Mouse (Mus musculus): ENCODE data around the gene Sipa1l1. TPM values are rescaled to one million over a fixed set of nuclear protein-coding genes. Genes with fewer than 3 reads are reported as not detected.

Gene Sipa1l1
- total and polyA plus RNA-seq, 2 experiments from 2014 or later: 8.2 to 22.9 TPM

- no peak overlapping the region for H3K4me3 ChIP-seq (ENCODE audit: low read length)
- no peak overlapping the region for H3K4me2 ChIP-seq (ENCODE audit: low read depth, low read length)
- no peaks in the 10 kb centered on the region for H3K4me1 ChIP-seq (ENCODE audit: insufficient read depth, low read length)
- no peaks in the 10 kb centered on the region for H3K27me3 ChIP-seq (ENCODE audit: insufficient read depth, low read length)
- no peaks in the 10 kb centered on the region for H3K36me3 ChIP-seq (ENCODE audit: insufficient read depth, low read length)
- H3K9ac ChIP-seq (replicated peaks; ENCODE audit: low read length): no peak overlapping the region
- H3K27ac ChIP-seq: no peak overlapping the region
- no peak for DNase-seq (ENCODE audit: low spot score)
- H3K9me3 ChIP-seq (ENCODE audit: low read length): no peaks in the 10 kb centered on the region
- ATAC-seq: no peak
- no peak for TF ChIP-seq CTCF (IDR thresholded peaks at IDR 0.05; ENCODE audit: low read depth)
Observed at GRCm38 (mm10) chr12:82145173-82145572, 23.9 kb upstream of the Sipa1l1 start.

- Histone ChIP-seq H3K9ac (replicated peaks; ENCODE audit: low read length) (no peak overlapping the region), H3K9me3 (ENCODE audit: low read length) (no peaks in the 10 kb centered on the region), H3K4me3 (ENCODE audit: low read length) (no peak overlapping the region), H3K36me3 (ENCODE audit: insufficient read depth, low read length) (no peaks in the 10 kb centered on the region), H3K4me1 (ENCODE audit: insufficient read depth, low read length) (no peaks in the 10 kb centered on the region), H3K27me3 (ENCODE audit: insufficient read depth, low read length) (no peaks in the 10 kb centered on the region), H3K4me2 (ENCODE audit: low read depth, low read length) (no peak overlapping the region), H3K27ac (no peak overlapping the region)
- TF ChIP-seq CTCF (IDR thresholded peaks at IDR 0.05; ENCODE audit: low read depth): no peak
- 33% methylated on average over 12 of the region's 12 CpGs for WGBS
- DNase-seq (ENCODE audit: low spot score): no peak
- no peak for ATAC-seq
Observed at GRCm38 (mm10) chr12:82147021-82147693, 22.0 kb upstream of the Sipa1l1 start.

GRCm38 (mm10) chr12:82148328-82148930, 20.7 kb upstream of the Sipa1l1 start:
- H3K4me1 ChIP-seq (ENCODE audit: insufficient read depth, low read length): no peaks in the 10 kb centered on the region
- no peaks in the 10 kb centered on the region for H3K36me3 ChIP-seq (ENCODE audit: insufficient read depth, low read length)
- ATAC-seq: no peak
- no peak overlapping the region for H3K4me3 ChIP-seq (ENCODE audit: low read length)
- DNase-seq (ENCODE audit: low spot score): no peak
- no peak overlapping the region for H3K4me2 ChIP-seq (ENCODE audit: low read depth, low read length)
- no peak overlapping the region for H3K27ac ChIP-seq
- WGBS: 65% methylated on average over 8 of the region's 8 CpGs
- no peak overlapping the region for H3K9ac ChIP-seq (replicated peaks; ENCODE audit: low read length)
- no peaks in the 10 kb centered on the region for H3K9me3 ChIP-seq (ENCODE audit: low read length)
- TF ChIP-seq CTCF (IDR thresholded peaks at IDR 0.05; ENCODE audit: low read depth): no peak
- no peaks in the 10 kb centered on the region for H3K27me3 ChIP-seq (ENCODE audit: insufficient read depth, low read length)

- TF ChIP-seq CTCF (IDR thresholded peaks at IDR 0.05; ENCODE audit: low read depth): no peak
- no peak overlapping the region for H3K4me3 ChIP-seq (ENCODE audit: low read length)
- ATAC-seq: no peak
- H3K9ac ChIP-seq (replicated peaks; ENCODE audit: low read length): no peak overlapping the region
- 55% methylated on average over 2 of the region's 2 CpGs for WGBS
- H3K27me3 ChIP-seq (ENCODE audit: insufficient read depth, low read length): no peaks in the 10 kb centered on the region
- H3K36me3 ChIP-seq (ENCODE audit: insufficient read depth, low read length): no peaks in the 10 kb centered on the region
- DNase-seq (ENCODE audit: low spot score): no peak
- H3K27ac ChIP-seq: no peak overlapping the region
- H3K4me1 ChIP-seq (ENCODE audit: insufficient read depth, low read length): no peaks in the 10 kb centered on the region
- no peak overlapping the region for H3K4me2 ChIP-seq (ENCODE audit: low read depth, low read length)
- H3K9me3 ChIP-seq (ENCODE audit: low read length): no peaks in the 10 kb centered on the region
Observed at GRCm38 (mm10) chr12:82151019-82151418, 18.1 kb upstream of the Sipa1l1 start.

- Histone ChIP-seq H3K27me3 (ENCODE audit: insufficient read depth, low read length) (no peaks in the 10 kb centered on the region), H3K27ac (no peak overlapping the region), H3K36me3 (ENCODE audit: insufficient read depth, low read length) (no peaks in the 10 kb centered on the region), H3K4me3 (ENCODE audit: low read length) (no peak overlapping the region), H3K9me3 (ENCODE audit: low read length) (peaks cover 3% of the 10 kb centered on the region; the same call in 1 of the 2 replicates), H3K4me1 (ENCODE audit: insufficient read depth, low read length) (no peaks in the 10 kb centered on the region), H3K9ac (replicated peaks; ENCODE audit: low read length) (no peak overlapping the region), H3K4me2 (ENCODE audit: low read depth, low read length) (no peak overlapping the region)
- 68% methylated on average over 4 of the region's 4 CpGs for WGBS
- ATAC-seq (no peak), DNase-seq (ENCODE audit: low spot score) (no peak)
- no peak for TF ChIP-seq CTCF (IDR thresholded peaks at IDR 0.05; ENCODE audit: low read depth)
Observed at GRCm38 (mm10) chr12:82154527-82154926, 14.6 kb upstream of the Sipa1l1 start.

GRCm38 (mm10) chr12:82158516-82158915, 10.6 kb upstream of the Sipa1l1 start:
- H3K4me3 ChIP-seq (ENCODE audit: low read length): no peak overlapping the region
- WGBS: 94% methylated on average over 16 of the region's 16 CpGs
- H3K36me3 ChIP-seq (ENCODE audit: insufficient read depth, low read length): no peaks in the 10 kb centered on the region
- H3K27me3 ChIP-seq (ENCODE audit: insufficient read depth, low read length): no peaks in the 10 kb centered on the region
- no peak for TF ChIP-seq CTCF (IDR thresholded peaks at IDR 0.05; ENCODE audit: low read depth)
- no peak for DNase-seq (ENCODE audit: low spot score)
- no peak overlapping the region for H3K27ac ChIP-seq
- no peak overlapping the region for H3K4me2 ChIP-seq (ENCODE audit: low read depth, low read length)
- H3K9ac ChIP-seq (replicated peaks; ENCODE audit: low read length): no peak overlapping the region
- ATAC-seq: no peak
- peaks cover 3% of the 10 kb centered on the region; the same call in 1 of the 2 replicates for H3K9me3 ChIP-seq (ENCODE audit: low read length)
- no peaks in the 10 kb centered on the region for H3K4me1 ChIP-seq (ENCODE audit: insufficient read depth, low read length)

GRCm38 (mm10) chr12:82159372-82159771, 9.7 kb upstream of the Sipa1l1 start:
- no peak overlapping the region for H3K4me3 ChIP-seq (ENCODE audit: low read length)
- H3K27me3 ChIP-seq (ENCODE audit: insufficient read depth, low read length): no peaks in the 10 kb centered on the region
- ATAC-seq (no peak), DNase-seq (ENCODE audit: low spot score) (no peak)
- no peaks in the 10 kb centered on the region for H3K4me1 ChIP-seq (ENCODE audit: insufficient read depth, low read length)
- WGBS: 94% methylated on average over 3 of the region's 3 CpGs
- no peaks in the 10 kb centered on the region for H3K36me3 ChIP-seq (ENCODE audit: insufficient read depth, low read length)
- H3K9me3 ChIP-seq (ENCODE audit: low read length): peaks cover 3% of the 10 kb centered on the region; the same call in 1 of the 2 replicates
- no peak overlapping the region for H3K27ac ChIP-seq
- no peak overlapping the region for H3K9ac ChIP-seq (replicated peaks; ENCODE audit: low read length)
- H3K4me2 ChIP-seq (ENCODE audit: low read depth, low read length): no peak overlapping the region
- no peak for TF ChIP-seq CTCF (IDR thresholded peaks at IDR 0.05; ENCODE audit: low read depth)

Measured in hindbrain, postnatal 0 days (tissue).